Mouse (Mus musculus): ENCODE measurements around the gene Rcl1. TPM values are rescaled to one million over a fixed set of nuclear protein-coding genes. Genes with fewer than 3 reads are reported as not detected.

Gene Rcl1
- polyA plus RNA-seq, 1 experiment, result 12.7 TPM

GRCm38 (mm10) chr19:29063009-29063408, 38.2 kb upstream of the Rcl1 start:
- Histone ChIP-seq H3K27ac (ENCODE audit: insufficient read depth, low read length) (no peak overlapping the region), H3K4me3 (ENCODE audit: extremely low read depth, insufficient read depth, insufficient read length) (no peak overlapping the region), H3K4me1 (ENCODE audit: control insufficient read depth, insufficient read depth, insufficient read length) (peaks cover 3% of the 10 kb centered on the region), H3K27me3 (ENCODE audit: control insufficient read depth, insufficient read depth, low read length) (no peaks in the 10 kb centered on the region), H3K36me3 (ENCODE audit: control insufficient read depth, insufficient read depth, low read length) (no peaks in the 10 kb centered on the region)
- TF ChIP-seq CTCF (IDR thresholded peaks at IDR 0.05; ENCODE audit: extremely low read depth, insufficient read depth, insufficient read length, insufficient replicate concordance) (no peak), POLR2A (IDR thresholded peaks at IDR 0.05; ENCODE audit: low read depth, low read length) (no peak)
- DNase-seq (ENCODE audit: low read depth in 1 of 2, low spot score in 2 of 2), result no peak
- 93% methylated on average over 5 of the region's 5 CpGs for WGBS

- Histone ChIP-seq H3K27ac (ENCODE audit: insufficient read depth, low read length) (no peak overlapping the region), H3K27me3 (ENCODE audit: control insufficient read depth, insufficient read depth, low read length) (no peaks in the 10 kb centered on the region), H3K4me3 (ENCODE audit: extremely low read depth, insufficient read depth, insufficient read length) (no peak overlapping the region), H3K36me3 (ENCODE audit: control insufficient read depth, insufficient read depth, low read length) (no peaks in the 10 kb centered on the region), H3K4me1 (ENCODE audit: control insufficient read depth, insufficient read depth, insufficient read length) (peaks cover 3% of the 10 kb centered on the region)
- 8% methylated on average over 18 of the region's 18 CpGs for WGBS
- DNase-seq (ENCODE audit: low read depth in 1 of 2, low spot score in 2 of 2), result peak; percentile 80 to 87
- TF ChIP-seq POLR2A (IDR thresholded peaks at IDR 0.05; ENCODE audit: low read depth, low read length) (no peak), CTCF (IDR thresholded peaks at IDR 0.05; ENCODE audit: extremely low read depth, insufficient read depth, insufficient read length, insufficient replicate concordance) (peak; percentile 93; the same call in 1 of the 2 replicates)
Observed at GRCm38 (mm10) chr19:29063577-29064363, 37.4 kb upstream of the Rcl1 start.

GRCm38 (mm10) chr19:29064451-29065102, 36.6 kb upstream of the Rcl1 start:
- peaks cover 3% of the 10 kb centered on the region for H3K4me1 ChIP-seq (ENCODE audit: control insufficient read depth, insufficient read depth, insufficient read length)
- H3K27me3 ChIP-seq (ENCODE audit: control insufficient read depth, insufficient read depth, low read length), result no peaks in the 10 kb centered on the region
- no peaks in the 10 kb centered on the region for H3K36me3 ChIP-seq (ENCODE audit: control insufficient read depth, insufficient read depth, low read length)
- H3K4me3 ChIP-seq (ENCODE audit: extremely low read depth, insufficient read depth, insufficient read length), result no peak overlapping the region; the same call in 1 of the 2 replicates
- peak overlapping the region; percentile 63 for H3K27ac ChIP-seq (ENCODE audit: insufficient read depth, low read length)
- WGBS, result 19% methylated on average over 9 of the region's 9 CpGs
- DNase-seq (ENCODE audit: low read depth in 1 of 2, low spot score in 2 of 2), result no peak
- no peak for TF ChIP-seq CTCF (IDR thresholded peaks at IDR 0.05; ENCODE audit: extremely low read depth, insufficient read depth, insufficient read length, insufficient replicate concordance)
- TF ChIP-seq POLR2A (IDR thresholded peaks at IDR 0.05; ENCODE audit: low read depth, low read length), result no peak

GRCm38 (mm10) chr19:29066981-29067471, 34.1 kb upstream of the Rcl1 start:
- H3K27me3 ChIP-seq (ENCODE audit: control insufficient read depth, insufficient read depth, low read length), result no peaks in the 10 kb centered on the region
- TF ChIP-seq POLR2A (IDR thresholded peaks at IDR 0.05; ENCODE audit: low read depth, low read length) (peak; percentile 28), CTCF (IDR thresholded peaks at IDR 0.05; ENCODE audit: extremely low read depth, insufficient read depth, insufficient read length, insufficient replicate concordance) (no peak)
- no peaks in the 10 kb centered on the region for H3K36me3 ChIP-seq (ENCODE audit: control insufficient read depth, insufficient read depth, low read length)
- WGBS, result 16% methylated on average over 11 of the region's 11 CpGs
- DNase-seq (ENCODE audit: low read depth in 1 of 2, low spot score in 2 of 2), result peak; percentile 65 to 69
- H3K4me1 ChIP-seq (ENCODE audit: control insufficient read depth, insufficient read depth, insufficient read length), result peaks cover 3% of the 10 kb centered on the region
- peak overlapping the region; percentile 50 for H3K4me3 ChIP-seq (ENCODE audit: extremely low read depth, insufficient read depth, insufficient read length)
- peak overlapping the region; percentile 64 for H3K27ac ChIP-seq (ENCODE audit: insufficient read depth, low read length)

GRCm38 (mm10) chr19:29069195-29069594, 32.0 kb upstream of the Rcl1 start:
- no peak for DNase-seq (ENCODE audit: low read depth in 1 of 2, low spot score in 2 of 2)
- Histone ChIP-seq H3K4me3 (ENCODE audit: extremely low read depth, insufficient read depth, insufficient read length) (no peak overlapping the region), H3K36me3 (ENCODE audit: control insufficient read depth, insufficient read depth, low read length) (no peaks in the 10 kb centered on the region), H3K4me1 (ENCODE audit: control insufficient read depth, insufficient read depth, insufficient read length) (peaks cover 3% of the 10 kb centered on the region), H3K27ac (ENCODE audit: insufficient read depth, low read length) (no peak overlapping the region), H3K27me3 (ENCODE audit: control insufficient read depth, insufficient read depth, low read length) (no peaks in the 10 kb centered on the region)
- no peak for TF ChIP-seq POLR2A (IDR thresholded peaks at IDR 0.05; ENCODE audit: low read depth, low read length)
- WGBS, result 88% methylated on average over 5 of the region's 5 CpGs

GRCm38 (mm10) chr19:29074802-29075201, 26.4 kb upstream of the Rcl1 start:
- 86% methylated on average over 6 of the region's 6 CpGs for WGBS
- Histone ChIP-seq H3K36me3 (ENCODE audit: control insufficient read depth, insufficient read depth, low read length) (no peaks in the 10 kb centered on the region), H3K4me3 (ENCODE audit: extremely low read depth, insufficient read depth, insufficient read length) (no peak overlapping the region), H3K4me1 (ENCODE audit: control insufficient read depth, insufficient read depth, insufficient read length) (no peaks in the 10 kb centered on the region), H3K27ac (ENCODE audit: insufficient read depth, low read length) (no peak overlapping the region), H3K27me3 (ENCODE audit: control insufficient read depth, insufficient read depth, low read length) (no peaks in the 10 kb centered on the region)
- DNase-seq (ENCODE audit: low read depth in 1 of 2, low spot score in 2 of 2), result no peak
- TF ChIP-seq CTCF (IDR thresholded peaks at IDR 0.05; ENCODE audit: extremely low read depth, insufficient read depth, insufficient read length, insufficient replicate concordance) (no peak), POLR2A (IDR thresholded peaks at IDR 0.05; ENCODE audit: low read depth, low read length) (no peak)

- TF ChIP-seq CTCF (IDR thresholded peaks at IDR 0.05; ENCODE audit: extremely low read depth, insufficient read depth, insufficient read length, insufficient replicate concordance), result no peak
- no peak for TF ChIP-seq POLR2A (IDR thresholded peaks at IDR 0.05; ENCODE audit: low read depth, low read length)
- H3K4me3 ChIP-seq (ENCODE audit: extremely low read depth, insufficient read depth, insufficient read length), result no peak overlapping the region
- H3K27me3 ChIP-seq (ENCODE audit: control insufficient read depth, insufficient read depth, low read length), result no peaks in the 10 kb centered on the region
- H3K27ac ChIP-seq (ENCODE audit: insufficient read depth, low read length), result no peak overlapping the region
- no peaks in the 10 kb centered on the region for H3K4me1 ChIP-seq (ENCODE audit: control insufficient read depth, insufficient read depth, insufficient read length)
- 87% methylated on average over 6 of the region's 6 CpGs for WGBS
- DNase-seq (ENCODE audit: low read depth in 1 of 2, low spot score in 2 of 2), result no peak
- H3K36me3 ChIP-seq (ENCODE audit: control insufficient read depth, insufficient read depth, low read length), result no peaks in the 10 kb centered on the region
Observed at GRCm38 (mm10) chr19:29088628-29089027, 12.5 kb upstream of the Rcl1 start.
